Mouse (Mus musculus): ENCODE measurements around the gene Mid1.
"Not testable (repeated sequence)": the region's sequence is repeated elsewhere in the genome, so short reads cannot be mapped to it uniquely, and the experiment has no call there.

DNA sequence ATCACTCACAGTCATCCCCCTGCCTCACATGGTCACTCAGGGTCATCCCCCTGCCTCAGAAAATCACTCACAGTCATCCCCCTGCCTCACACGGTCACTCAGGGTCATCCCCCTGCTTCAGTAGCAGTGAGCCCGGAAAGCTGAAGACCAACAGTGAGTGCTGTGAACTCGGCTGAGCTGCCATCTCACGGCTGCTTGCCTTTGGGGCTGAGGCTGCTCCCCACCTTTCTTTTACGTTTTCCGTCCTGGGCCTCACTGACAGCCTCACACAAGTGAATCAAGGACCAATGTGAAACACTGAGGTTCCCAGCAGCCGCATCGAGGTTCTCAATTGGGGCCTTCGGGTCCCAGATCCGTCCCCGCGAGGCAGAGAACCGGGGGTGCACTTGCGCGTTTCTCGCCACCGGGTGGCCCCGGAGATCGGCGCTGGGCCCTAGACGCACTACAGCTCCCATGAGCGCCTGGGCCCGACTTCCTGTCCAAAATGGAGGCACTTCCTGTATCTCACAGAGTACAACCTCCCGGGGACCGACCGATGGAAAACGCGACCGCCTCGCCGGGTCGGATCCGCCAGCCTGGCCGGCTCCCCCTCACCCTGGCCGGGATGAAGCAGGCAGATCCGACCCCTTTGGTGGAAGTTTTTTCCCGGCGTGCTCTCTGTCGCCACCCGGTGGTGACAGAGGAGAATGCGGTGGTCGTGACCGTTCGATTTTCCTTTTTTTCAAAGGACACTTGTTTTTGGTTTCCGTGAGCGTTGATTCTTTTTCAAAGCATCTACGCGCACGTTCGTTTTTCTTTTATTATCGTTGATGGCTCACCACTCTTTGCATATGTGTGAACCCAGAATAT is 301.7 kb downstream of the Mid1 start:
- 0 out of 2 replicates have a peak, but pooled peaks have one; percentile 11 for TF ChIP-seq CTCF (IDR thresholded peaks at IDR 0.05; ENCODE audit: low read depth, low read length)
- TF ChIP-seq GATA1 (IDR thresholded peaks at IDR 0.05; ENCODE audit: borderline replicate concordance, low read length); TAL1 (conservative IDR thresholded peaks at IDR 0.05; ENCODE audit: low read depth, low read length); POLR2AphosphoS5 (IDR thresholded peaks at IDR 0.05; ENCODE audit: insufficient replicate concordance, low read depth, low read length); GATA2 (IDR thresholded peaks at IDR 0.05; ENCODE audit: borderline replicate concordance, low read depth, low read length): not testable (repeated sequence)
